Mouse (Mus musculus): Measurements from ENCODE around the gene Lmnb2. TPM values are rescaled to one million over a fixed set of nuclear protein-coding genes. Genes with fewer than 3 reads are reported as not detected.

The Lmnb2 gene
- polyA plus RNA-seq, 1 experiment = 44.2 TPM

- Histone ChIP-seq H3K4me3 (ENCODE audit: control insufficient read depth, insufficient read depth, low read length) (no peak overlapping the region), H3K27me3 (ENCODE audit: control insufficient read depth, insufficient read depth, low read length) (no peaks in the 10 kb centered on the region), H3K4me1 (replicated peaks; ENCODE audit: control insufficient read depth, insufficient read depth, low read length) (peaks cover 11% of the 10 kb centered on the region), H3K27ac (ENCODE audit: control insufficient read depth, insufficient read depth, low read length) (no peak overlapping the region), H3K36me3 (ENCODE audit: control insufficient read depth, insufficient read depth, low read length) (no peaks in the 10 kb centered on the region)
- no peak for DNase-seq
- no peak for TF ChIP-seq CTCF (IDR thresholded peaks at IDR 0.05; ENCODE audit: borderline replicate concordance, control insufficient read depth, extremely low read depth, insufficient read depth, low read length, poor library complexity)
- TF ChIP-seq POLR2A (IDR thresholded peaks at IDR 0.05; ENCODE audit: control insufficient read depth, extremely low read depth, insufficient read depth, low read length, poor library complexity) = no peak
- 77% methylated on average over 2 of the region's 2 CpGs for WGBS
Measured at GRCm38 (mm10) chr10:80947802-80948201, 29.8 kb upstream of the Lmnb2 start.

- 80% methylated on average over 14 of the region's 14 CpGs for WGBS
- Histone ChIP-seq H3K4me3 (ENCODE audit: control insufficient read depth, insufficient read depth, low read length) (no peak overlapping the region), H3K4me1 (replicated peaks; ENCODE audit: control insufficient read depth, insufficient read depth, low read length) (peaks cover 7% of the 10 kb centered on the region; the same call in 1 of the 2 replicates), H3K27me3 (ENCODE audit: control insufficient read depth, insufficient read depth, low read length) (no peaks in the 10 kb centered on the region), H3K27ac (ENCODE audit: control insufficient read depth, insufficient read depth, low read length) (no peak overlapping the region), H3K36me3 (ENCODE audit: control insufficient read depth, insufficient read depth, low read length) (no peaks in the 10 kb centered on the region)
- no peak for TF ChIP-seq POLR2A (IDR thresholded peaks at IDR 0.05; ENCODE audit: control insufficient read depth, extremely low read depth, insufficient read depth, low read length, poor library complexity)
- peak; percentile 58; the same call in 1 of the 2 replicates for TF ChIP-seq CTCF (IDR thresholded peaks at IDR 0.05; ENCODE audit: borderline replicate concordance, control insufficient read depth, extremely low read depth, insufficient read depth, low read length, poor library complexity)
- no peak for DNase-seq
Measured at GRCm38 (mm10) chr10:80946684-80947437, 28.8 kb upstream of the Lmnb2 start.

- H3K4me3 ChIP-seq (ENCODE audit: control insufficient read depth, insufficient read depth, low read length) = no peak overlapping the region
- H3K27ac ChIP-seq (ENCODE audit: control insufficient read depth, insufficient read depth, low read length) = no peak overlapping the region
- WGBS = 80% methylated on average over 5 of the region's 5 CpGs
- H3K4me1 ChIP-seq (replicated peaks; ENCODE audit: control insufficient read depth, insufficient read depth, low read length) = peaks cover 25% of the 10 kb centered on the region
- TF ChIP-seq CTCF (IDR thresholded peaks at IDR 0.05; ENCODE audit: borderline replicate concordance, control insufficient read depth, extremely low read depth, insufficient read depth, low read length, poor library complexity) = no peak
- no peak for TF ChIP-seq POLR2A (IDR thresholded peaks at IDR 0.05; ENCODE audit: control insufficient read depth, extremely low read depth, insufficient read depth, low read length, poor library complexity)
- no peaks in the 10 kb centered on the region for H3K36me3 ChIP-seq (ENCODE audit: control insufficient read depth, insufficient read depth, low read length)
- peaks cover 2% of the 10 kb centered on the region; the same call in 1 of the 2 replicates for H3K27me3 ChIP-seq (ENCODE audit: control insufficient read depth, insufficient read depth, low read length)
- no peak for DNase-seq
Measured at GRCm38 (mm10) chr10:80944231-80944630, 26.2 kb upstream of the Lmnb2 start.

- 91% methylated on average over 9 of the region's 9 CpGs for WGBS
- Histone ChIP-seq H3K4me3 (ENCODE audit: control insufficient read depth, insufficient read depth, low read length) (no peak overlapping the region), H3K4me1 (replicated peaks; ENCODE audit: control insufficient read depth, insufficient read depth, low read length) (peaks cover 28% of the 10 kb centered on the region), H3K36me3 (ENCODE audit: control insufficient read depth, insufficient read depth, low read length) (no peaks in the 10 kb centered on the region), H3K27me3 (ENCODE audit: control insufficient read depth, insufficient read depth, low read length) (peaks cover 2% of the 10 kb centered on the region; the same call in 1 of the 2 replicates), H3K27ac (ENCODE audit: control insufficient read depth, insufficient read depth, low read length) (no peak overlapping the region)
- TF ChIP-seq CTCF (IDR thresholded peaks at IDR 0.05; ENCODE audit: borderline replicate concordance, control insufficient read depth, extremely low read depth, insufficient read depth, low read length, poor library complexity) (no peak), POLR2A (IDR thresholded peaks at IDR 0.05; ENCODE audit: control insufficient read depth, extremely low read depth, insufficient read depth, low read length, poor library complexity) (no peak)
- no peak for DNase-seq
Measured at GRCm38 (mm10) chr10:80943701-80944100, 25.7 kb upstream of the Lmnb2 start.

GRCm38 (mm10) chr10:80942919-80943318 is 24.9 kb upstream of the Lmnb2 start:
- DNase-seq = no peak
- H3K4me1 ChIP-seq (replicated peaks; ENCODE audit: control insufficient read depth, insufficient read depth, low read length) = peaks cover 27% of the 10 kb centered on the region
- H3K27me3 ChIP-seq (ENCODE audit: control insufficient read depth, insufficient read depth, low read length) = peaks cover 2% of the 10 kb centered on the region; the same call in 1 of the 2 replicates
- TF ChIP-seq POLR2A (IDR thresholded peaks at IDR 0.05; ENCODE audit: control insufficient read depth, extremely low read depth, insufficient read depth, low read length, poor library complexity) = no peak
- TF ChIP-seq CTCF (IDR thresholded peaks at IDR 0.05; ENCODE audit: borderline replicate concordance, control insufficient read depth, extremely low read depth, insufficient read depth, low read length, poor library complexity) = no peak
- WGBS = 21% methylated on average over 8 of the region's 8 CpGs
- no peaks in the 10 kb centered on the region for H3K36me3 ChIP-seq (ENCODE audit: control insufficient read depth, insufficient read depth, low read length)
- H3K27ac ChIP-seq (ENCODE audit: control insufficient read depth, insufficient read depth, low read length) = no peak overlapping the region
- H3K4me3 ChIP-seq (ENCODE audit: control insufficient read depth, insufficient read depth, low read length) = no peak overlapping the region

GRCm38 (mm10) chr10:80940988-80941347 is 22.9 kb upstream of the Lmnb2 start:
- Histone ChIP-seq H3K27me3 (ENCODE audit: control insufficient read depth, insufficient read depth, low read length) (peaks cover 2% of the 10 kb centered on the region; the same call in 1 of the 2 replicates), H3K4me1 (replicated peaks; ENCODE audit: control insufficient read depth, insufficient read depth, low read length) (peaks cover 39% of the 10 kb centered on the region), H3K36me3 (ENCODE audit: control insufficient read depth, insufficient read depth, low read length) (no peaks in the 10 kb centered on the region), H3K4me3 (ENCODE audit: control insufficient read depth, insufficient read depth, low read length) (no peak overlapping the region), H3K27ac (ENCODE audit: control insufficient read depth, insufficient read depth, low read length) (no peak overlapping the region)
- no peak for DNase-seq
- 32% methylated on average over 2 of the region's 2 CpGs for WGBS
- no peak for TF ChIP-seq POLR2A (IDR thresholded peaks at IDR 0.05; ENCODE audit: control insufficient read depth, extremely low read depth, insufficient read depth, low read length, poor library complexity)
- TF ChIP-seq CTCF (IDR thresholded peaks at IDR 0.05; ENCODE audit: borderline replicate concordance, control insufficient read depth, extremely low read depth, insufficient read depth, low read length, poor library complexity) = no peak

Data from thymus, adult 2 months (tissue).